Mouse (Mus musculus) midbrain, embryonic 11.5 days (tissue): Measurements from ENCODE around the gene Cyp2c70. TPM values are rescaled to one million over a fixed set of nuclear protein-coding genes. Genes with fewer than 3 reads are reported as not detected.

Source experiments
- polyA plus RNA-seq: library from polyadenylated mRNA; unstranded; fragments of >200 nt; fragmentation: Nextera tagmentation; extraction: Ambion mirVana; gene quantifications from 2 replicates; pipeline ENCODE4 v1.2.1, GENCODE M21; 2014

Gene Cyp2c70
- polyA plus RNA-seq, 1 experiment from 2014 or later, result not detected

Other genes starting within 250 kb of the Cyp2c70 start
- not detected in 2 replicates for gene Cyp2c37, start 194.9 kb downstream of the Cyp2c70 start, polyA plus RNA-seq
- gene Cyp2c54, start 113.5 kb downstream of the Cyp2c70 start, polyA plus RNA-seq, result not detected in 2 replicates
- gene Cyp2c50, start 97.6 kb downstream of the Cyp2c70 start, polyA plus RNA-seq, result not detected in 2 replicates
- 76.7 and 84.2 TPM in 2 replicates for gene Pdlim1, start 84.5 kb upstream of the Cyp2c70 start, polyA plus RNA-seq